Mouse (Mus musculus) limb, embryonic 14.5 days (tissue): ENCODE results near the gene Slc24a3. TPM values are rescaled to one million over a fixed set of nuclear protein-coding genes. Genes with fewer than 3 reads are reported as not detected.

ENCODE experiments used
- ATAC-seq: fragments of 200-750 bp; cut with Nextera tagmentation; 2 replicates; pipeline ENCODE4 v1.8.0; 2017; ENCODE audit warnings: low read depth, moderate number of reproducible peaks, moderate TSS enrichment; ENCODE audit not compliant: low FRiP score
- DNase-seq: peaks from one replicate; pipeline ENCODE4 v3.0.0-alpha.2; 2015; ENCODE audit warnings: low spot score
- H3K27ac ChIP-seq: fragments of 300-500 bp; sonication (generic); replicated peaks from 2 replicates; pipeline ENCODE4 v1.5.1; 2014; ENCODE audit warnings: low read depth, mild to moderate bottlenecking, low read length, moderate library complexity, mixed read lengths
- H3K27me3 ChIP-seq: fragments of 300-500 bp; sonication (generic); 2 replicates; pipeline ENCODE4 v1.6.1; 2014; ENCODE audit warnings: low read length, mixed read lengths; ENCODE audit not compliant: control insufficient read depth, insufficient read depth
- H3K36me3 ChIP-seq: fragments of 300-500 bp; sonication (generic); 2 replicates; pipeline ENCODE4 v1.6.1; 2014; ENCODE audit warnings: mild to moderate bottlenecking, low read length, moderate library complexity, mixed read lengths; ENCODE audit not compliant: control insufficient read depth, insufficient read depth
- H3K4me1 ChIP-seq: fragments of 300-500 bp; sonication (generic); 2 replicates; pipeline ENCODE4 v1.6.1; 2014; ENCODE audit warnings: antibody characterized with exemption, low read length, mixed read lengths; ENCODE audit not compliant: control insufficient read depth, insufficient read depth
- H3K4me2 ChIP-seq: fragments of 300-500 bp; sonication (generic); replicated peaks from 2 replicates; pipeline ENCODE4 v1.6.1; 2014; ENCODE audit warnings: low read depth, mild to moderate bottlenecking, low read length, moderate library complexity; ENCODE audit not compliant: severe bottlenecking
- H3K4me3 ChIP-seq: fragments of 300-500 bp; sonication (generic); replicated peaks from 2 replicates; pipeline ENCODE4 v1.5.1; 2014; ENCODE audit warnings: low read length
- H3K9ac ChIP-seq: fragments of 300-500 bp; sonication (generic); 2 replicates; pipeline ENCODE4 v1.6.1; 2014; ENCODE audit warnings: mild to moderate bottlenecking, low read depth, low read length, moderate library complexity; ENCODE audit not compliant: severe bottlenecking
- H3K9me3 ChIP-seq: fragments of 300-500 bp; sonication (generic); 2 replicates; pipeline ENCODE4 v1.6.1; 2016; ENCODE audit warnings: low read length; ENCODE audit not compliant: control insufficient read depth
- POLR2A ChIP-seq: fragments of 200-500 bp; IDR thresholded peaks from 2 replicates; pipeline ENCODE4 v1.8.0; 2012; ENCODE audit warnings: inconsistent platforms, mild to moderate bottlenecking, moderate library complexity, borderline replicate concordance; ENCODE audit not compliant: insufficient read depth, insufficient read length; ENCODE audit errors: extremely low read depth
- WGBS: fragments of 180-500 bp; shearing (Covaris S2); extraction: QIAGEN DNeasy Blood & Tissue Kit; methylation state at CpG from one replicate; pipeline ENCODE4 v1.1.7; 2014; 5-methylcytosine and 5-hydroxymethylcytosine counted together
- polyA plus RNA-seq, 2 experiments: library from polyadenylated mRNA; depleted of rRNA in 1 of 2; stranded (reverse) in 1 of 2; unstranded in 1 of 2; fragments of >200 nt; fragmentation: Nextera tagmentation in 1 of 2; extraction: Ambion mirVana in 1 of 2; gene quantifications; 2 replicates each; pipeline versions ENCODE4 v1.2.1 to v1.2.3; 2012 to 2014

Gene Slc24a3
- polyA plus RNA-seq (2012; rRNA removed) (7.4 and 7.9 TPM in 2 replicates), polyA plus RNA-seq (2014; fragmentation: Nextera tagmentation; extraction: Ambion mirVana) (4.5 and 4.7 TPM in 2 replicates)

- ATAC-seq = peak; percentile 88
- H3K4me3 ChIP-seq = peak within 1 kb of the TSS; percentile 69
- H3K9ac ChIP-seq = peak within 1 kb of the TSS; percentile 74
- H3K27me3 ChIP-seq = peaks cover 12% of the 10 kb centered on the region
- H3K4me1 ChIP-seq = 0 out of 2 replicates have a peak, but pooled peaks cover 7% of the 10 kb centered on the region
- WGBS = 4% methylated on average over 37 of the region's 100 CpGs
- peak; percentile 71 for DNase-seq
- H3K36me3 ChIP-seq = no peaks in the 10 kb centered on the region
- H3K9me3 ChIP-seq = no peaks in the 10 kb centered on the region
- H3K27ac ChIP-seq = peak within 1 kb of the TSS; percentile 65
- H3K4me2 ChIP-seq = peak within 1 kb of the TSS; percentile 92
- 0 out of 2 replicates have a peak, but pooled peaks have one; percentile 12 for TF ChIP-seq POLR2A
Measured at GRCm38 (mm10) chr2:145167664-145168360, at the start of gene Slc24a3. Slc24a3 (plus strand) TSS chr2:145167754.

DNA sequence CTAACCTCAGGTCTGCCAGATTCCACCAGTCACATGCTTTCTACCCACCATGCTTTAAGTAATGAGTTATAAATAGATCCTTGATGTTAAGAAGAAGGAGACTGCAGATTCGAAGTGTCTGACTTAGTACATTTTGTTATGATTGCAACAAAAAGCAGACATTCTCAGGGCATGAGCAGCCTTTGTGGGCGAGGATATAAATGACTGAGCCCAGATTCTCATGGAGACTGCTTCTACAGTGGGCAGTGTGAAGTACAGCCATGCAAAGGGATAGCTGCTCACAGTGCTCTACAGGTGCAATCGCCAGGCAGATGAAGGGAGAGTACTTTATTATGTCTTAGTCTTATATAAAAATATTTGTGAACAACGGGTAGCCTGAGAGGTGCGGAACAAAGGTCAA lies 49.8 kb upstream of the Slc24a3 start:
- TF ChIP-seq POLR2A = no peak
- Histone ChIP-seq H3K4me2 (no peak overlapping the region), H3K4me1 (no peaks in the 10 kb centered on the region), H3K4me3 (no peak overlapping the region), H3K27ac (no peak overlapping the region), H3K9me3 (no peaks in the 10 kb centered on the region), H3K9ac (no peak overlapping the region), H3K36me3 (no peaks in the 10 kb centered on the region), H3K27me3 (no peaks in the 10 kb centered on the region)
- DNase-seq (no peak), ATAC-seq (no peak)
- WGBS = 79% methylated on average over 5 of the region's 5 CpGs

- Histone ChIP-seq H3K4me1 (no peaks in the 10 kb centered on the region), H3K9ac (no peak overlapping the region), H3K27me3 (no peaks in the 10 kb centered on the region), H3K4me3 (no peak overlapping the region), H3K36me3 (no peaks in the 10 kb centered on the region), H3K9me3 (no peaks in the 10 kb centered on the region), H3K27ac (no peak overlapping the region), H3K4me2 (no peak overlapping the region)
- 74% methylated on average over 3 of the region's 3 CpGs for WGBS
- ATAC-seq (no peak), DNase-seq (no peak)
- no peak for TF ChIP-seq POLR2A
Measured at GRCm38 (mm10) chr2:145127747-145128146, 39.8 kb upstream of the Slc24a3 start.

DNA sequence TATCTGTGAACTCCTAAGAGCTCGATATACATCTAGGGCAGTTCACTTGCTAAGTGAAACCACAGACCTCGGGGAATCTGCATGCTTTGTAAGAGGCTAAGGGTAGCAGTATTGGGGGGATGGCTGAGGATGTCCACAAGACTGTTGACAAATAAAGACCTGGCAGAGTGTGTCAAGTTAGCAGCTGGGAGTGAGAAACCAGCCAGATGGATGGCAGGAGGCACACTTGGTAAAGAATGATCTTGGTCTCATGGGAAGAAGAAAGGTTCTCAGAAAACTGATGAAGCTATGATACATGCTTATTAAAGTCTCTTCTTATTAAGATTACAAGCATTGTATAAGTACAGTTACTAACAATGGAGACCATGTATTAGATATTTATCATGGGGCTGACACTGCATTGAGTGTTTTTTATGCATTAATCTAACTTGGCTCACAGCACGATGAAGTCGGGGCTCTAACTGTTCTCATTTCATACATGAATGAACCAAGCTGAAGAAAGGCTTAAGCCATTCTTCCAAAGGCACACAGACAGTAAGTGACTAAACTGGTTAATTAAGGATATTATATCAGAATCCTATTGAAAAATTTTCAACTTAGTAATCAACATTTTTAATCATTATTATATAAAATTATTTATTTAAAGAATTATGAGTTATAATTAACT lies 30.8 kb upstream of the Slc24a3 start:
- no peak for DNase-seq
- no peak overlapping the region for H3K27ac ChIP-seq
- H3K4me2 ChIP-seq = no peak overlapping the region
- no peak overlapping the region for H3K4me3 ChIP-seq
- no peak for ATAC-seq
- no peaks in the 10 kb centered on the region for H3K27me3 ChIP-seq
- WGBS = 82% methylated on average over 4 of the region's 4 CpGs
- H3K4me1 ChIP-seq = no peaks in the 10 kb centered on the region
- H3K9me3 ChIP-seq = no peaks in the 10 kb centered on the region
- no peak overlapping the region for H3K9ac ChIP-seq
- no peak for TF ChIP-seq POLR2A
- no peaks in the 10 kb centered on the region for H3K36me3 ChIP-seq

DNA sequence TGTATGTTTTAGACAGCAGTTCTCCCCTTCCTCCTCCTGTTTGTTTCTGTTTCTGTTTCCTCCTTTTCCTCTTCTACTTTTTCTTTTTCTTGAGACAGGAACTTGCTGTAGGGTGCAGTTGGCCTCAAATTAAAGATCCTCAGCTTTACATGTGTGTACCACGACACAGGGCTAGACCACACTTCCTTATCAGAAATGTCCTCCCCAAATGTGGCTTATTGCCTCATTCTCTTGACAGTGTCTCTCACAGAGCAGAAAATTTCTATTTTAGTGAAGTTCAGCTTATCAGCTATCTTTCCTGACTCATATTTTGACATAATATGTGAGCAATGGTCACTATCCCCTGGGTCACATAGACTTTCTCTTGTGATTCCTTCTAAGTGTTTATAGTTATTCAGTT lies 17.1 kb upstream of the Slc24a3 start:
- ATAC-seq (no peak), DNase-seq (no peak)
- 92% methylated on average over 1 of the region's 1 CpGs for WGBS
- H3K4me1 ChIP-seq = no peaks in the 10 kb centered on the region
- no peaks in the 10 kb centered on the region for H3K9me3 ChIP-seq
- H3K27ac ChIP-seq = no peak overlapping the region
- no peak overlapping the region for H3K9ac ChIP-seq
- H3K4me2 ChIP-seq = no peak overlapping the region
- no peak for TF ChIP-seq POLR2A
- H3K36me3 ChIP-seq = no peaks in the 10 kb centered on the region
- no peaks in the 10 kb centered on the region for H3K27me3 ChIP-seq
- H3K4me3 ChIP-seq = no peak overlapping the region
